19 mouse cellular contexts compared by ENCODE assay signal in the genomic region with DNA sequence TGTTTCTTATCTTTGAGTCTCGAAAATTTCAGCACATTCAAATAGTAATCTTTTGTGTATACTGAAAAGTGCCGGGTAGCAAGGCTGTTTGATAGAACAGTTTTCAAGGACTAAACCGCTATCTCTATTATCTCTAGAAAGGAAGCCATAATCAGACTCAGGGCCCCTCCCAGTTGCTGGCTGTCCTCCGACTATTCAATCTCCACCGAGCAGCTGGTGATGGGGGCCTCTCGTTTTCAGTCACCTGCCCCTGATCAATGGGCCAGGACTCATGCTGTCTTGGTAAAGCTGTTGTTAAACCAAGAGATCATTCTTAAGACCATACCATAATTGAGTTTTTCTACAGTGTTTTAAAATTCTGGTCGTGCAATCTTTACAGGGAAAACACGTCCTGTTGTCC.
DNase-seq lines count a peak whose midpoint lies in the region; ATAC-seq and TF ChIP-seq lines count a peak whose summit lies in the region.
"Had no signal": no experiment of that assay in that cellular context is flagged by ENCODE, and none has a peak within 500 bp of the region (broad histone marks: within the 10 kb centered on the region; RNA-seq: fewer than 3 reads in every experiment).

No protein-coding gene starts in this region.

- TF ChIP-seq POLR2A in brain, embryonic 14.5 days (IDR thresholded peaks at IDR 0.05; ENCODE audit: borderline replicate concordance, extremely low read depth, insufficient read depth, insufficient read length, poor library complexity, severe bottlenecking) = no peak

- H3K4me3 ChIP-seq in hindbrain, postnatal 0 days (ENCODE audit: low read length) = no peak overlapping the region
- H3K4me3 ChIP-seq: embryonic facial prominence, embryonic 13.5 days; forebrain, embryonic 12.5 days; heart, embryonic 12.5 days; hindbrain, embryonic 12.5 days had no signal

- peak; percentile 37 for DNase-seq in ovary, adult 18-20 months (ENCODE audit: low spot score)
- no peak for DNase-seq in ovary, postnatal 14 days (ENCODE audit: low spot score)
- DNase-seq in MEL-GATA-1-ER (ENCODE audit: extremely low read depth, low read depth) = peak; percentile 15
- peak; percentile 11 for DNase-seq in brain, embryonic 14.5 days (ENCODE audit: low read depth)
- DNase-seq in hindbrain, postnatal 0 days (ENCODE audit: low spot score) = no peak
- no peak for DNase-seq in lung, postnatal 14 days
- DNase-seq: adrenal gland, adult 2 months; adrenal gland, postnatal 25 days; cerebellum, adult 2 months; cerebellum, postnatal 25 days; forebrain, postnatal 0 days; gastrocnemius, postnatal 14 days; heart, postnatal 36 days had no signal

- H3K36me3 ChIP-seq in hindbrain, postnatal 0 days (ENCODE audit: insufficient read depth, low read length) = no peaks in the 10 kb centered on the region
- H3K36me3 ChIP-seq: embryonic facial prominence, embryonic 13.5 days; forebrain, embryonic 12.5 days; heart, embryonic 12.5 days; hindbrain, embryonic 12.5 days had no signal

- ATAC-seq in hindbrain, postnatal 0 days = no peak
- ATAC-seq: forebrain, postnatal 0 days; hindbrain, embryonic 16.5 days; Patski had no signal

- H3K27ac ChIP-seq in hindbrain, postnatal 0 days = no peak overlapping the region
- H3K27ac ChIP-seq: embryonic facial prominence, embryonic 13.5 days; forebrain, embryonic 12.5 days; hindbrain, embryonic 12.5 days had no signal

- no peak overlapping the region for H3K4me2 ChIP-seq in hindbrain, postnatal 0 days (ENCODE audit: low read depth, low read length)
- H3K4me2 ChIP-seq: embryonic facial prominence, embryonic 13.5 days; forebrain, embryonic 12.5 days; heart, embryonic 12.5 days; hindbrain, embryonic 12.5 days had no signal

- no peak for TF ChIP-seq CTCF in brain, embryonic 14.5 days (IDR thresholded peaks at IDR 0.05; ENCODE audit: borderline replicate concordance, extremely low read depth, insufficient read depth, insufficient read length)
- TF ChIP-seq CTCF in hindbrain, postnatal 0 days (IDR thresholded peaks at IDR 0.05; ENCODE audit: low read depth) = no peak

- 74% methylated on average over 8 of the region's 8 CpGs for WGBS in hindbrain, postnatal 0 days

- H3K9me3 ChIP-seq in hindbrain, postnatal 0 days (ENCODE audit: low read length) = no peaks in the 10 kb centered on the region
- H3K9me3 ChIP-seq: embryonic facial prominence, embryonic 13.5 days; forebrain, embryonic 12.5 days; heart, embryonic 12.5 days; hindbrain, embryonic 12.5 days had no signal

- no peak overlapping the region for H3K9ac ChIP-seq in hindbrain, postnatal 0 days (replicated peaks; ENCODE audit: low read length)
- H3K9ac ChIP-seq: embryonic facial prominence, embryonic 13.5 days; forebrain, embryonic 12.5 days; forebrain, postnatal 0 days; heart, embryonic 12.5 days; hindbrain, embryonic 12.5 days had no signal

- no peaks in the 10 kb centered on the region for H3K4me1 ChIP-seq in hindbrain, postnatal 0 days (ENCODE audit: insufficient read depth, low read length)
- H3K4me1 ChIP-seq: embryonic facial prominence, embryonic 13.5 days; forebrain, embryonic 12.5 days; hindbrain, embryonic 12.5 days had no signal

- no peaks in the 10 kb centered on the region for H3K27me3 ChIP-seq in hindbrain, postnatal 0 days (ENCODE audit: insufficient read depth, low read length)
- H3K27me3 ChIP-seq: embryonic facial prominence, embryonic 13.5 days; forebrain, embryonic 12.5 days; heart, embryonic 12.5 days; hindbrain, embryonic 12.5 days; Patski had no signal

Comparison
In these comparisons a context has a peak if more than half of its experiments do, and no peak if none do; other contexts are left out.
1. DNase-seq: peak in ovary, adult 18-20 months (single experiment), MEL-GATA-1-ER (single experiment) and brain, embryonic 14.5 days (single experiment); none in ovary, postnatal 14 days (single experiment), hindbrain, postnatal 0 days (single experiment) and lung, postnatal 14 days (single experiment).